Mouse (Mus musculus) urinary bladder, postnatal 0 days (tissue): ENCODE data around the gene March10. TPM values are rescaled to one million over a fixed set of nuclear protein-coding genes. Genes with fewer than 3 reads are reported as not detected.

Source experiments
- polyA plus RNA-seq: library from polyadenylated mRNA; unstranded; fragments of >200 nt; fragmentation: Nextera tagmentation; extraction: Ambion mirVana; gene quantifications from 2 replicates; pipeline ENCODE4 v1.2.1, GENCODE M21; 2015

The March10 gene
- not detected in 2 replicates for polyA plus RNA-seq

GRCm38 (mm10) chr11:105456497-105456907, at the start of gene March10:
Gene March10, minus strand, starts transcription at chr11:105456735.

Other genes starting within 250 kb of the March10 start
- gene Mrc2, start 164.1 kb downstream of the March10 start, polyA plus RNA-seq, result 4.8 and 4.9 TPM in 2 replicates
- gene Tanc2, start 133.3 kb upstream of the March10 start, polyA plus RNA-seq, result 2.1 and 3.2 TPM in 2 replicates